Mouse (Mus musculus) embryonic facial prominence, embryonic 13.5 days (tissue): ENCODE results near the gene Slc36a4. TPM values are rescaled to one million over a fixed set of nuclear protein-coding genes. Genes with fewer than 3 reads are reported as not detected.

ENCODE experiments used
- ATAC-seq: fragments of 200-750 bp; cut with Nextera tagmentation; 2 replicates; pipeline ENCODE4 v1.8.0; 2017; ENCODE audit warnings: low read depth; ENCODE audit not compliant: insufficient number of reproducible peaks, insufficient read depth, low FRiP score, low TSS enrichment
- H3K27ac ChIP-seq: fragments of 300-500 bp; sonication (generic); 2 replicates; pipeline ENCODE4 v1.5.1; 2015; ENCODE audit warnings: moderate library complexity, mild to moderate bottlenecking, inconsistent platforms
- H3K27me3 ChIP-seq: fragments of 300-500 bp; sonication (generic); 2 replicates; pipeline ENCODE4 v1.6.1; 2015; ENCODE audit warnings: mild to moderate bottlenecking, inconsistent platforms
- H3K36me3 ChIP-seq: fragments of 300-500 bp; sonication (generic); 2 replicates; pipeline ENCODE4 v1.6.1; 2015; ENCODE audit warnings: mild to moderate bottlenecking, inconsistent platforms
- H3K4me1 ChIP-seq: fragments of 300-500 bp; sonication (generic); 2 replicates; pipeline ENCODE4 v1.6.1; 2015; ENCODE audit warnings: inconsistent platforms
- H3K4me2 ChIP-seq: fragments of 300-500 bp; sonication (generic); 2 replicates; pipeline ENCODE4 v1.6.1; 2015; ENCODE audit warnings: moderate library complexity, mild to moderate bottlenecking, inconsistent platforms
- H3K4me3 ChIP-seq: fragments of 300-500 bp; sonication (generic); 2 replicates; pipeline ENCODE4 v1.5.1; 2015; ENCODE audit warnings: mild to moderate bottlenecking, inconsistent platforms
- H3K9ac ChIP-seq: fragments of 300-500 bp; sonication (generic); 2 replicates; pipeline ENCODE4 v1.6.1; 2015; ENCODE audit warnings: mild to moderate bottlenecking, inconsistent platforms
- H3K9me3 ChIP-seq: fragments of 300-500 bp; sonication (generic); 2 replicates; pipeline ENCODE4 v1.6.1; 2016; ENCODE audit warnings: inconsistent platforms
- WGBS: fragments of 180-500 bp; shearing (Covaris S2); methylation state at CpG from one replicate; pipeline ENCODE4 v1.1.7; 2015; ENCODE audit warnings: mixed read lengths; 5-methylcytosine and 5-hydroxymethylcytosine counted together
- polyA plus RNA-seq: library from polyadenylated mRNA; unstranded; fragments of >200 nt; fragmentation: Nextera tagmentation; extraction: Ambion mirVana; gene quantifications from 2 replicates; pipeline ENCODE4 v1.2.1, GENCODE M21; 2015

Gene Slc36a4
- polyA plus RNA-seq, 1 experiment from 2014 or later = 19.1 TPM

GRCm38 (mm10) chr9:15766379-15766778 is 56.8 kb downstream of the Slc36a4 start:
- H3K9me3 ChIP-seq = no peaks in the 10 kb centered on the region
- H3K27me3 ChIP-seq = no peaks in the 10 kb centered on the region
- no peak overlapping the region for H3K27ac ChIP-seq
- H3K4me3 ChIP-seq = no peak overlapping the region
- ATAC-seq = no peak
- WGBS = 50% methylated on average over 5 of the region's 5 CpGs
- H3K4me2 ChIP-seq = no peak overlapping the region
- H3K9ac ChIP-seq = no peak overlapping the region
- no peaks in the 10 kb centered on the region for H3K4me1 ChIP-seq
- H3K36me3 ChIP-seq = no peaks in the 10 kb centered on the region

- Histone ChIP-seq H3K4me3 (no peak overlapping the region), H3K27me3 (no peaks in the 10 kb centered on the region), H3K36me3 (no peaks in the 10 kb centered on the region), H3K9me3 (no peaks in the 10 kb centered on the region), H3K27ac (no peak overlapping the region), H3K9ac (no peak overlapping the region), H3K4me2 (no peak overlapping the region), H3K4me1 (no peaks in the 10 kb centered on the region)
- 38% methylated on average over 5 of the region's 5 CpGs for WGBS
- ATAC-seq = no peak
Observed at GRCm38 (mm10) chr9:15766821-15767220, 57.3 kb downstream of the Slc36a4 start.

GRCm38 (mm10) chr9:15772766-15773165 is 63.2 kb downstream of the Slc36a4 start:
- Histone ChIP-seq H3K4me3 (no peak overlapping the region), H3K27me3 (no peaks in the 10 kb centered on the region), H3K36me3 (no peaks in the 10 kb centered on the region), H3K27ac (no peak overlapping the region), H3K4me2 (no peak overlapping the region), H3K9me3 (no peaks in the 10 kb centered on the region), H3K9ac (no peak overlapping the region), H3K4me1 (no peaks in the 10 kb centered on the region)
- WGBS = 87% methylated on average over 12 of the region's 12 CpGs
- no peak for ATAC-seq

GRCm38 (mm10) chr9:15773426-15773825 is 63.9 kb downstream of the Slc36a4 start:
- Histone ChIP-seq H3K4me2 (no peak overlapping the region), H3K27me3 (no peaks in the 10 kb centered on the region), H3K4me3 (no peak overlapping the region), H3K36me3 (no peaks in the 10 kb centered on the region), H3K9me3 (no peaks in the 10 kb centered on the region), H3K9ac (no peak overlapping the region), H3K4me1 (no peaks in the 10 kb centered on the region), H3K27ac (no peak overlapping the region)
- 54% methylated on average over 2 of the region's 4 CpGs for WGBS
- ATAC-seq = no peak

- Histone ChIP-seq H3K4me2 (no peak overlapping the region), H3K9ac (no peak overlapping the region), H3K36me3 (no peaks in the 10 kb centered on the region), H3K4me3 (no peak overlapping the region), H3K27me3 (no peaks in the 10 kb centered on the region), H3K27ac (no peak overlapping the region), H3K4me1 (no peaks in the 10 kb centered on the region), H3K9me3 (no peaks in the 10 kb centered on the region)
- no peak for ATAC-seq
- 59% methylated on average over 1 of the region's 1 CpGs for WGBS
Observed at GRCm38 (mm10) chr9:15774911-15775310, 65.4 kb downstream of the Slc36a4 start.

- WGBS = 73% methylated on average over 4 of the region's 4 CpGs
Observed at GRCm38 (mm10) chr9:15781936-15782335, 72.4 kb downstream of the Slc36a4 start.

GRCm38 (mm10) chr9:15786192-15786591 is 76.7 kb downstream of the Slc36a4 start:
- 66% methylated on average over 3 of the region's 3 CpGs for WGBS
- H3K27me3 ChIP-seq = no peaks in the 10 kb centered on the region

More at GRCm38 (mm10) chr9:15781936-15782335, 72.4 kb downstream of the Slc36a4 start:
- Histone ChIP-seq H3K36me3 (no peaks in the 10 kb centered on the region), H3K4me2 (no peak overlapping the region), H3K9ac (no peak overlapping the region), H3K9me3 (no peaks in the 10 kb centered on the region), H3K27me3 (no peaks in the 10 kb centered on the region), H3K4me1 (no peaks in the 10 kb centered on the region), H3K27ac (no peak overlapping the region), H3K4me3 (no peak overlapping the region)
- no peak for ATAC-seq

GRCm38 (mm10) chr9:15786610-15787009 is 77.1 kb downstream of the Slc36a4 start:
- ATAC-seq = no peak
- H3K4me2 ChIP-seq = no peak overlapping the region
- 69% methylated on average over 2 of the region's 2 CpGs for WGBS

More at GRCm38 (mm10) chr9:15786192-15786591, 76.7 kb downstream of the Slc36a4 start:
- Histone ChIP-seq H3K9ac (no peak overlapping the region), H3K36me3 (no peaks in the 10 kb centered on the region), H3K4me2 (no peak overlapping the region), H3K4me3 (no peak overlapping the region), H3K27ac (no peak overlapping the region), H3K9me3 (no peaks in the 10 kb centered on the region), H3K4me1 (no peaks in the 10 kb centered on the region)
- ATAC-seq = no peak

GRCm38 (mm10) chr9:15792076-15792475 is 82.5 kb downstream of the Slc36a4 start:
- Histone ChIP-seq H3K36me3 (no peaks in the 10 kb centered on the region), H3K9me3 (no peaks in the 10 kb centered on the region), H3K27ac (no peak overlapping the region), H3K9ac (no peak overlapping the region), H3K27me3 (no peaks in the 10 kb centered on the region), H3K4me2 (no peak overlapping the region), H3K4me3 (no peak overlapping the region), H3K4me1 (no peaks in the 10 kb centered on the region)
- 80% methylated on average over 9 of the region's 9 CpGs for WGBS
- ATAC-seq = no peak

More at GRCm38 (mm10) chr9:15786610-15787009, 77.1 kb downstream of the Slc36a4 start:
- Histone ChIP-seq H3K27me3 (no peaks in the 10 kb centered on the region), H3K4me3 (no peak overlapping the region), H3K36me3 (no peaks in the 10 kb centered on the region), H3K27ac (no peak overlapping the region), H3K4me1 (no peaks in the 10 kb centered on the region), H3K9ac (no peak overlapping the region), H3K9me3 (no peaks in the 10 kb centered on the region)

Other genes starting within 250 kb of the Slc36a4 start
- 3.3 TPM in 2 replicates for gene Smco4, start 216.3 kb upstream of the Slc36a4 start, polyA plus RNA-seq
- 0.33 and 0.51 TPM in 2 replicates for gene Deup1, start 81.8 kb upstream of the Slc36a4 start, polyA plus RNA-seq
- gene Mtnr1b, start 164.8 kb downstream of the Slc36a4 start, polyA plus RNA-seq = not detected in 2 replicates